Mouse (Mus musculus) MEL (cell line): ENCODE measurements around the gene Asb17. TPM values are rescaled to one million over a fixed set of nuclear protein-coding genes. Genes with fewer than 3 reads are reported as not detected.

ENCODE experiments used
- DNase-seq: peaks from one replicate; pipeline ENCODE4 v3.0.0; 2011; ENCODE audit warnings: low read depth, low spot score
- H3K27ac ChIP-seq: 2 replicates; pipeline ENCODE4 v1.5.1; 2012; ENCODE audit warnings: low read depth, mild to moderate bottlenecking, control low read depth, low read length, moderate library complexity; ENCODE audit not compliant: control insufficient read depth
- H3K27me3 ChIP-seq, 2 experiments: fragments of 150-350 bp in 1 of 2; sonication (generic) in 1 of 2; 2 replicates each; pipeline ENCODE4 v1.6.1; 2012; ENCODE audit warnings: low read length in 2 of 2, mild to moderate bottlenecking in 2 of 2, improper control_type of control experiment in 1 of 2, moderate library complexity in 1 of 2; ENCODE audit not compliant: insufficient read depth in 2 of 2, control insufficient read depth in 1 of 2
- H3K36me3 ChIP-seq, 2 experiments: 2 replicates each; pipeline ENCODE4 v1.6.1; 2012 to 2014; ENCODE audit warnings: low read length in 2 of 2, improper control_type of control experiment in 1 of 2, inconsistent platforms in 1 of 2, mild to moderate bottlenecking in 1 of 2; ENCODE audit not compliant: insufficient read depth in 2 of 2, control insufficient read depth in 1 of 2
- H3K4me1 ChIP-seq, 2 experiments: fragments of 150-350 bp in 1 of 2; sonication (generic) in 1 of 2; 2 replicates each; pipeline ENCODE4 v1.6.1; 2012; ENCODE audit warnings: low read length in 2 of 2, improper control_type of control experiment in 1 of 2, mild to moderate bottlenecking in 1 of 2; ENCODE audit not compliant: insufficient read depth in 2 of 2, control insufficient read depth in 1 of 2
- H3K4me3 ChIP-seq, 2 experiments: fragments of 150-350 bp in 1 of 2; sonication (generic) in 1 of 2; 2 replicates each; pipeline ENCODE4 v1.5.1; 2012; ENCODE audit warnings: low read depth in 2 of 2, low read length in 2 of 2, mild to moderate bottlenecking in 2 of 2, moderate library complexity in 2 of 2, control low read depth in 1 of 2, improper control_type of control experiment in 1 of 2; ENCODE audit not compliant: control insufficient read depth in 1 of 2, insufficient read depth in 1 of 2
- H3K79me2 ChIP-seq: 2 replicates; pipeline ENCODE4 v1.6.1; 2012; ENCODE audit warnings: mild to moderate bottlenecking, low read length, moderate library complexity; ENCODE audit not compliant: control insufficient read depth, poor library complexity, insufficient read depth
- H3K9ac ChIP-seq: 2 replicates; pipeline ENCODE4 v1.6.1; 2012; ENCODE audit warnings: low read depth, mild to moderate bottlenecking, control low read depth, low read length, moderate library complexity; ENCODE audit not compliant: control insufficient read depth, poor library complexity, severe bottlenecking
- H3K9me3 ChIP-seq: fragments of 150-350 bp; sonication (generic); replicated peaks from 2 replicates; pipeline ENCODE4 v1.6.1; 2012; ENCODE audit warnings: mild to moderate bottlenecking, low read length, improper control_type of control experiment, moderate library complexity; ENCODE audit not compliant: insufficient read depth
- BHLHE40 ChIP-seq: IDR thresholded peaks from 2 replicates; pipeline ENCODE4 v1.6.1; 2012; ENCODE audit warnings: low read depth, mild to moderate bottlenecking, inconsistent platforms, low read length, improper control_type of control experiment, borderline replicate concordance
- E2F4 ChIP-seq: IDR thresholded peaks from 2 replicates; pipeline ENCODE4 v1.6.1; 2011; ENCODE audit warnings: low read depth, low read length, improper control_type of control experiment, borderline replicate concordance
- ELF1 ChIP-seq: IDR thresholded peaks from 2 replicates; pipeline ENCODE4 v1.6.1; 2014; ENCODE audit warnings: low read depth, mild to moderate bottlenecking, inconsistent platforms, low read length, improper control_type of control experiment, moderate library complexity
- ETS1 ChIP-seq: IDR thresholded peaks from 2 replicates; pipeline ENCODE4 v1.6.1; 2012; ENCODE audit warnings: low read depth, mild to moderate bottlenecking, inconsistent platforms, low read length, improper control_type of control experiment, moderate library complexity
- GABPA ChIP-seq: IDR thresholded peaks from 2 replicates; pipeline ENCODE4 v1.6.1; 2012; ENCODE audit warnings: low read depth, mild to moderate bottlenecking, inconsistent platforms, low read length, improper control_type of control experiment, moderate library complexity
- GATA1 ChIP-seq: IDR thresholded peaks from 2 replicates; pipeline ENCODE4 v1.6.1; 2011; ENCODE audit warnings: low read depth, low read length, improper control_type of control experiment
- JUND ChIP-seq: IDR thresholded peaks from 2 replicates; pipeline ENCODE4 v1.6.1; 2011; ENCODE audit warnings: low read depth, mild to moderate bottlenecking, improper control_type of control experiment, low read length
- KAT2A ChIP-seq: conservative IDR thresholded peaks from 2 replicates; pipeline ENCODE4 v1.6.1; 2012; ENCODE audit warnings: low read depth, low read length, improper control_type of control experiment, inconsistent platforms
- NRF1 ChIP-seq: IDR thresholded peaks from 2 replicates; pipeline ENCODE4 v1.6.1; 2014; ENCODE audit warnings: low read depth, mild to moderate bottlenecking, inconsistent platforms, low read length, improper control_type of control experiment, moderate library complexity; ENCODE audit not compliant: poor library complexity, insufficient read depth, severe bottlenecking
- POLR2AphosphoS2 ChIP-seq: IDR thresholded peaks from 2 replicates; pipeline ENCODE4 v1.6.1; 2011; ENCODE audit warnings: low read length, improper control_type of control experiment
- RAD21 ChIP-seq: IDR thresholded peaks from 2 replicates; pipeline ENCODE4 v1.6.1; 2011; ENCODE audit warnings: mild to moderate bottlenecking, low read depth, low read length, improper control_type of control experiment
- RCOR1 ChIP-seq: IDR thresholded peaks from 2 replicates; pipeline ENCODE4 v1.6.1; 2012; ENCODE audit warnings: low read depth, mild to moderate bottlenecking, inconsistent platforms, low read length, improper control_type of control experiment
- TCF12 ChIP-seq: IDR thresholded peaks from 2 replicates; pipeline ENCODE4 v1.6.1; 2014; ENCODE audit warnings: low read depth, mild to moderate bottlenecking, inconsistent platforms, low read length, improper control_type of control experiment, moderate library complexity
- UBTF ChIP-seq: IDR thresholded peaks from 2 replicates; pipeline ENCODE4 v1.6.1; 2012; ENCODE audit warnings: low read depth, mild to moderate bottlenecking, inconsistent platforms, low read length, improper control_type of control experiment, moderate library complexity, borderline replicate concordance; ENCODE audit not compliant: insufficient read depth
- USF2 ChIP-seq, 2 experiments: IDR thresholded peaks; 2 replicates each; pipeline ENCODE4 v1.6.1; 2011 to 2012; ENCODE audit warnings: improper control_type of control experiment in 2 of 2, low read length in 2 of 2, borderline replicate concordance in 1 of 2, inconsistent platforms in 1 of 2, low read depth in 1 of 2, mild to moderate bottlenecking in 1 of 2; ENCODE audit not compliant: insufficient read depth in 1 of 2
- ZC3H11A ChIP-seq: IDR thresholded peaks from 2 replicates; pipeline ENCODE4 v1.6.1; 2012; ENCODE audit warnings: low read depth, mild to moderate bottlenecking, inconsistent platforms, low read length, improper control_type of control experiment
- ZKSCAN1 ChIP-seq: IDR thresholded peaks from 2 replicates; pipeline ENCODE4 v1.6.1; 2012; ENCODE audit warnings: low read depth, mild to moderate bottlenecking, inconsistent platforms, low read length, improper control_type of control experiment, moderate library complexity
- polyA plus RNA-seq, 2 experiments: library from polyadenylated mRNA; stranded (reverse) in 1 of 2; unstranded in 1 of 2; fragments of >175 nt in 1 of 2; fragments of >200 nt in 1 of 2; gene quantifications; 2 replicates each; pipeline versions ENCODE4 v1.2.1 to v1.2.4; 2012; ENCODE audit warnings: low replicate concordance in 2 of 2, low read depth in 1 of 2; ENCODE audit not compliant: insufficient read length in 2 of 2, insufficient read depth in 1 of 2, missing spikeins in 1 of 2
- total RNA-seq: library from RNA; depleted of rRNA; stranded (reverse); fragments of 300-350 nt; gene quantifications from 2 replicates; pipeline ENCODE4 v1.2.3, GENCODE M21; 2012

The Asb17 gene
- total and polyA plus RNA-seq, 3 experiments, result 5.7 to 9.7 TPM; not detected in 1

DNA sequence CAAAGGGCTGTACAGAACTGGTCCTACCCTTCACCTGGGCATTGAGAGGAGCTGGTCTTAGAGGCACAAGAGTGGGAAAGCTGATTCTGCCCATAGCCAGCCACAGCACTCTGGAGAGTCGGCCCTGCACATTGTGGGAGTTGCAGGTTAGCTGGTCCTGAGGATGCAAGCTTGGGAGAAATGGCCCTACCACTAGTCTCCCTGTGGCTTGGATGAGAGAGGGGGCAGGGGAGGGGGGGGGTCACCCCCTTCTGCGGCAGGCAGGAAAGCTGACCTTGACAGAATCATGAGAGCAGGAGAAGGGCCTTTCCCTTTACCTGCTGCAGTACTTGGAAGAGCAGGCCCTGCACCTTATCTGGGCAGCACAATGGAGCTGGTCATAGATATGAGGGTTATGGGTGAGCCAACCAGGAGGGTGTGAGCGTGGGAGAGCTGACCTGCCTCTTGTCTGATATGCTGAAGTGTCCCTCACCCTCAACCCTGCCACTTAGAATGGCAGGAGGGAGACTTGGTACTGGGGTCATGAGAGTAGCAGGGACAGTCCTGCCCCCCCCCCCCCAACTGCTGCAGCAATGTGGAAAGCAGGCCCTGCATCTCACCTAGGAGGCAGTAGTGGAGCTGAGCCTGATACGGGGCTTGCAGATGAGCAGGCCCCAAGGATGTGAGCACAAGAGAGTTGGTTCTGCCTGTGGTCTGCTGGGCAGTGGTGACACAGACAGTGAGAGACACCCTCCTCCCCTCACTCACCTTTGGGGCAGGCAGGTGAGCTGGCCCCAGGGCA is 11.9 kb upstream of the Asb17 start (continued):
- TF ChIP-seq ETS1 (0 out of 2 replicates have a peak, but pooled peaks have one; percentile 16), RCOR1 (no peak), TCF12 (peak; percentile 74), GATA1 (peak; percentile 66)

DNA sequence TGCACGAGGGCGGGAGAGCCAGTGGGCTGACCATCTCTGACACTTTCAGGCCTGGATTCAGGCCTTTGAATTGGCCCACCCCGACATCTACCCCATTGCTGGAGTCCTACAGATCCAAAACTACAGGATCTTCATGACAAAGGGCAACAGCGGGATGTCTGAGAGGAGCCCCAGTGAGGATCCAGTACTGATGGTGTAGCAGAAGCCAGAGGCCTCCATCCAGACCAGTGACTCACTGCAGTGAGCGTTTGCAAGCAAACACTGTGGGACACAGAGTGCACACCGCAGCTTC is 11.4 kb upstream of the Asb17 start:
- H3K79me2 ChIP-seq, result no peaks in the 10 kb centered on the region; the same call in 1 of the 2 replicates
- no peak overlapping the region for H3K27ac ChIP-seq
- H3K4me1 ChIP-seq, result peaks cover 3 to 37% of the 10 kb centered on the region in 2 experiments; a peak in 3 of 4 replicates

DNA sequence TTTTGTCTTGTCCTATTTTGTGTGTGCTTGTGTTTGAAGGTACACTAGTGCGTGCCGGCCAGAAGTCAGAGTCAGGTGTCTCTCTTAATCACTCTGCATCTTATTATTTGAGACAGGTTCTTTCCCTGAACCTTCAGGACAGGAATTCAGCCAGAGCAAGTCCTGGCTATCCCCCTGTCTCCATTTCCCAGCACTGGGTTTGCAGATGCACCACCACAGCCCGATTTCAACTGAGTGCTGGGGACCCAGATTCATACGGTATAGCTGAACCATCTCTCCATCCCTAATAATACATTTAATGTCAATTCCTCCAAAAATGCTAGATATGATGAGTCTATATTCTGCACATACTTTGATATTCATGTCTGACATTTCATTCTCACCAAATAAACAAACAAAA is 9.9 kb upstream of the Asb17 start:
- no peak for TF ChIP-seq GABPA
- TF ChIP-seq BHLHE40, result no peak
- no peak for TF ChIP-seq E2F4
- no peaks in the 10 kb centered on the region for H3K9me3 ChIP-seq
- no peaks in the 10 kb centered on the region; the same call in 1 of the 2 replicates for H3K79me2 ChIP-seq
- no peak overlapping the region for H3K9ac ChIP-seq
- peaks cover 3 to 48% of the 10 kb centered on the region in 2 experiments; a peak in 3 of 4 replicates for H3K4me1 ChIP-seq
- H3K4me3 ChIP-seq, result no peak overlapping the region
- no peak for DNase-seq
- no peaks in the 10 kb centered on the region for H3K27me3 ChIP-seq
- peaks cover 0 to 24% of the 10 kb centered on the region in 2 experiments; a peak in 2 of 4 replicates for H3K36me3 ChIP-seq
- no peak overlapping the region for H3K27ac ChIP-seq

More for the DNA sequence above, 11.4 kb upstream of the Asb17 start:
- no peak for TF ChIP-seq ZKSCAN1
- TF ChIP-seq ZC3H11A, result no peak
- no peak for TF ChIP-seq NRF1
- no peak for TF ChIP-seq JUND
- TF ChIP-seq UBTF, result no peak
- TF ChIP-seq BHLHE40, result no peak
- TF ChIP-seq E2F4, result no peak
- no peak for TF ChIP-seq RAD21
- no peak for TF ChIP-seq USF2 (IDR thresholded peaks at IDR 0.05; ENCODE audit: borderline replicate concordance in 1 of 2, insufficient read depth in 1 of 2, low read depth in 1 of 2, low read length in 2 of 2)
- no peak for TF ChIP-seq POLR2AphosphoS2
- no peak for TF ChIP-seq ELF1
- TF ChIP-seq KAT2A, result no peak
- Histone ChIP-seq H3K36me3 (peaks cover 0 to 24% of the 10 kb centered on the region in 2 experiments; a peak in 2 of 4 replicates), H3K4me3 (no peak overlapping the region), H3K9me3 (no peaks in the 10 kb centered on the region), H3K27me3 (no peaks in the 10 kb centered on the region), H3K9ac (no peak overlapping the region)
- no peak for DNase-seq
